Mouse (Mus musculus): ENCODE results near the gene Nptx2.

Gene Nptx2

DNA sequence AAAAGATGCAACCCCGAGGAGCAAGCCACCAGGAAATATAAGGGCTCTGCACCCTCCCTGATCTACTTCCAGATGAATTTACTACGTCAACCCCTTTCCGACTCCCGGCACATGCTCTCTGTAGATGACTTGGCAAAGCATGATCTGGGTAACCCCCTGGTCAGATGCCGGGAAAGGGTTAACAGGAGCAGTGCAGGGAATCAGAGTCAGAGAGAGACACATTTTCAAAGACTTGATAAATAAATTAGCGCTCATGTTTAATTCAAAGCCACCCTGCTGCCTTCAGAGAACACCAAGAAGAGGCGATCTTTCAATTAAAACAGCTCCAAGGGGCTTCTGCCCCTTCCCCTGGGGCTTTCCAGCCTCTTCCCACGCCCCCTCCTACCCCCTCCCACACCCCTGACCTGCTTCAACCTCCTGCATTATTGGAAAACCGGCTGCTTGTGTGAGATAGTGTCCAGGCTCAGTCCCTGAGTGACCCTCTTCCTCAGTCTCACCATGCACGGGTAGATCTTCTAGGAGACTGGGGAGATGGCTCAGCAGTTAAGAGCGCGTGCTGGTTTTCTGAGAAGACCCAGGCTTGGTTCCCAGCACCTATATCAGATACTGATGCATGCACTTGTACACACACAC lies 45.7 kb downstream of the Nptx2 start:
- no peak for DNase-seq

DNA sequence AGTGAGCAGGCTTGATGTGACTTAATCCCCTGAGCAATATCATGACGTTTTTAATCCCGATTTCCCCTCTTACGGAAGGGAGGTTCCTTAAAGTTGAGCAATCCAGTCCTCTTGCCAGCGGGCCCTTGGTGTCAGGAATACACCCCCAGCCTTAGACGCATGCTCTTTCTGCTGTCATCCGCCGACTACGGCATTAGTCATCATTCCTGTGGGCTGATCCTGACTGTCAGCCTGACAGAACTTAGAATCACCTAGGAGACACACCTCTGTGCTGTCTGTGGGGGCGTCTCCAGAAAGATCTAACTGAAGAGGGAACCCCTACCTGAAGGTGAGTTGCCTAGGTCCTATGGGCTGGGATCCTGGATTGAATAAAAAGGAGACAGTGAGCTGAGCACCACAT lies 49.1 kb downstream of the Nptx2 start:
- no peak for DNase-seq
